Mouse (Mus musculus) erythroid progenitor cell, adult 5-6 weeks (primary cell): ENCODE results near the gene Glt28d2. TPM values are rescaled to one million over a fixed set of nuclear protein-coding genes. Genes with fewer than 3 reads are reported as not detected.

Experiments
- ATAC-seq: replicated peaks from 2 replicates; pipeline ENCODE4 v1.8.0; 2016; ENCODE audit warnings: moderate number of reproducible peaks, mild to moderate bottlenecking, moderate TSS enrichment, inconsistent platforms; ENCODE audit not compliant: poor library complexity, low FRiP score, severe bottlenecking
- total RNA-seq, 2 experiments: library from RNA; stranded (forward) in 1 of 2; stranded (reverse) in 1 of 2; fragments of 150-400 nt in 1 of 2; fragments of 186-747, 209-891 nt in 1 of 2; gene quantifications; 2 replicates each; pipeline versions ENCODE4 v1.2.3 to v1.2.4; 2015 to 2017; ENCODE audit warnings: low replicate concordance in 2 of 2

Glt28d2 gene
- total RNA-seq, 2 experiments from 2014 or later: not detected

- no peak for ATAC-seq
Observed at GRCm38 (mm10) chr3:85832490-85833155, 54.7 kb downstream of the Glt28d2 start.

GRCm38 (mm10) chr3:85831785-85832184 is 55.5 kb downstream of the Glt28d2 start:
- ATAC-seq: no peak

- no peak for ATAC-seq
Observed at GRCm38 (mm10) chr3:85829047-85829446, 58.3 kb downstream of the Glt28d2 start.

GRCm38 (mm10) chr3:85827815-85828214 is 59.5 kb downstream of the Glt28d2 start:
- no peak for ATAC-seq

GRCm38 (mm10) chr3:85827283-85827682 is 60.0 kb downstream of the Glt28d2 start:
- no peak for ATAC-seq

GRCm38 (mm10) chr3:85820839-85821548 is 66.3 kb downstream of the Glt28d2 start:
- ATAC-seq: no peak

Other genes with a start within 250 kb of the Glt28d2 start
- gene Fam160a1, start 70.2 kb downstream of the Glt28d2 start, total RNA-seq (2015; ENCODE audit: low replicate concordance): 1.3 TPM in 1 of 2 replicates, not detected in the other
- 0.53 TPM in 1 of 2 replicates, not detected in the other for gene Fam160a1, start 70.2 kb downstream of the Glt28d2 start, total RNA-seq (2017; ENCODE audit: low replicate concordance)
- not detected in 2 replicates for gene Gm37240, start within 50 bp of the Glt28d2 start, total RNA-seq (2015; ENCODE audit: low replicate concordance)
- gene Gm37240, start within 50 bp of the Glt28d2 start, total RNA-seq (2017; ENCODE audit: low replicate concordance): not detected in 2 replicates
- gene Sh3d19, start 83.6 kb upstream of the Glt28d2 start, total RNA-seq (2015; ENCODE audit: low replicate concordance): 2.2 and 2.5 TPM in 2 replicates
- gene Sh3d19, start 83.6 kb upstream of the Glt28d2 start, total RNA-seq (2017; ENCODE audit: low replicate concordance): 3.5 and 7.3 TPM in 2 replicates
- gene Prss48, start 115.0 kb upstream of the Glt28d2 start, total RNA-seq (2015; ENCODE audit: low replicate concordance): not detected in 2 replicates
- not detected in 2 replicates for gene Prss48, start 115.0 kb upstream of the Glt28d2 start, total RNA-seq (2017; ENCODE audit: low replicate concordance)